Mouse (Mus musculus) T-helper 17 cell (primary cell): ENCODE results near the gene Ednrb.

ENCODE experiments used
- in situ Hi-C, 2 experiments: fragments of 300-600 bp; cut with MboI, MseI; formaldehyde crosslinking; loops; 1 replicate in 1 of 2; 2 replicates in 1 of 2; pipeline ENCODE4 v1.15.1; 2025; ENCODE audit warnings: high pct_unique_total_duplicates in 2 of 2

The Ednrb gene

GRCm38 (mm10) chr14:103769319-103770245 lies 74.6 kb downstream of the Ednrb start:
- in situ Hi-C loops: loop anchor here in 1 of 2 experiments (10.0 kb wide), 1 partner anchor 1465 kb away; no protein-coding TSS in a partner anchor

- in situ Hi-C loops: no loop called here
Observed at GRCm38 (mm10) chr14:103767488-103767887, 76.7 kb downstream of the Ednrb start.
